Mouse (Mus musculus) liver, postnatal 0 days (tissue): ENCODE data around the gene Zfp974. TPM values are rescaled to one million over a fixed set of nuclear protein-coding genes. Genes with fewer than 3 reads are reported as not detected.
A peak's percentile ranks its signal among the peaks of the same experiment; 100 is the strongest.

Experiments
- ATAC-seq: fragments of 200-750 bp; cut with Nextera tagmentation; 2 replicates; pipeline ENCODE4 v1.8.0; 2017; ENCODE audit warnings: mild to moderate bottlenecking, moderate library complexity
- DNase-seq: peaks from one replicate; pipeline ENCODE4 v3.0.0-alpha.2; 2016
- H3K27ac ChIP-seq: fragments of 300-500 bp; sonication (generic); 2 replicates; pipeline ENCODE4 v1.5.1; 2014; ENCODE audit warnings: antibody characterized with exemption, moderate library complexity, mild to moderate bottlenecking, low read depth
- H3K27me3 ChIP-seq: fragments of 300-500 bp; sonication (generic); 2 replicates; pipeline ENCODE4 v1.6.1; 2014; ENCODE audit warnings: low read length, control low read depth, mixed read lengths; ENCODE audit not compliant: insufficient read depth
- H3K36me3 ChIP-seq: fragments of 300-500 bp; sonication (generic); replicated peaks from 2 replicates; pipeline ENCODE4 v1.6.1; 2014; ENCODE audit warnings: mild to moderate bottlenecking, control low read depth, low read length, moderate library complexity, mixed read lengths; ENCODE audit not compliant: insufficient read depth
- H3K4me1 ChIP-seq: fragments of 300-500 bp; sonication (generic); 2 replicates; pipeline ENCODE4 v1.6.1; 2014; ENCODE audit warnings: antibody characterized with exemption, mild to moderate bottlenecking, control low read depth; ENCODE audit not compliant: insufficient read depth
- H3K4me2 ChIP-seq: fragments of 300-500 bp; sonication (generic); 2 replicates; pipeline ENCODE4 v1.6.1; 2014; ENCODE audit warnings: low read depth, mild to moderate bottlenecking, low read length, moderate library complexity, mixed read lengths
- H3K4me3 ChIP-seq: fragments of 300-500 bp; sonication (generic); 2 replicates; pipeline ENCODE4 v1.5.1; 2014; ENCODE audit warnings: low read depth, low read length
- H3K9ac ChIP-seq: fragments of 300-500 bp; sonication (generic); replicated peaks from 2 replicates; pipeline ENCODE4 v1.6.1; 2014; ENCODE audit warnings: mild to moderate bottlenecking, moderate library complexity
- H3K9me3 ChIP-seq: fragments of 300-500 bp; sonication (generic); 2 replicates; pipeline ENCODE4 v1.6.1; 2016; ENCODE audit warnings: mild to moderate bottlenecking, control low read depth, low read length, mixed read lengths
- CTCF ChIP-seq: sonication (generic); IDR thresholded peaks from 2 replicates; pipeline ENCODE4 v1.5.1; 2016; ENCODE audit warnings: antibody characterized with exemption, low read depth
- EP300 ChIP-seq: IDR thresholded peaks from 2 replicates; pipeline ENCODE4 v1.6.1; 2016; ENCODE audit warnings: antibody characterized with exemption, low read depth, mild to moderate bottlenecking
- WGBS: fragments of 180-500 bp; shearing (Covaris S2); extraction: QIAGEN DNeasy Blood & Tissue Kit; methylation state at CpG from one replicate; pipeline ENCODE4 v1.1.7; 2014; ENCODE audit not compliant: insufficient replicate concordance; 5-methylcytosine and 5-hydroxymethylcytosine counted together
- polyA plus RNA-seq: library from polyadenylated mRNA; unstranded; fragments of >200 nt; fragmentation: Nextera tagmentation; extraction: Ambion mirVana; gene quantifications from 2 replicates; pipeline ENCODE4 v1.2.1, GENCODE M21; 2015

The Zfp974 gene
- polyA plus RNA-seq, 1 experiment from 2014 or later, result 1.2 TPM

GRCm38 (mm10) chr7:27859301-27860251 is 69.7 kb downstream of the Zfp974 start:
- H3K9ac ChIP-seq, result peak overlapping the region; percentile 76
- peak overlapping the region; percentile 82 for H3K27ac ChIP-seq
- no peaks in the 10 kb centered on the region for H3K27me3 ChIP-seq
- 20% methylated on average over 10 of the region's 10 CpGs for WGBS
- peaks cover 5% of the 10 kb centered on the region; the same call in 1 of the 2 replicates for H3K36me3 ChIP-seq
- H3K9me3 ChIP-seq, result no peaks in the 10 kb centered on the region
- DNase-seq, result no peak
- TF ChIP-seq EP300, result no peak
- TF ChIP-seq CTCF, result no peak
- peak; percentile 21; the same call in 1 of the 2 replicates for ATAC-seq
- H3K4me3 ChIP-seq, result peak overlapping the region; percentile 71
- H3K4me1 ChIP-seq, result peaks cover 6% of the 10 kb centered on the region; the same call in 1 of the 2 replicates
- peak overlapping the region; percentile 90 for H3K4me2 ChIP-seq

Other genes with a start within 250 kb of the Zfp974 start
- gene Zfp607b, start 240.1 kb downstream of the Zfp974 start, polyA plus RNA-seq, result 0.46 and 0.78 TPM in 2 replicates
- gene Zfp60, start 198.1 kb downstream of the Zfp974 start, polyA plus RNA-seq, result 3.2 and 3.9 TPM in 2 replicates
- 0.62 and 0.63 TPM in 2 replicates for gene Zfp626, start 122.3 kb downstream of the Zfp974 start, polyA plus RNA-seq
- 0.85 and 1.3 TPM in 2 replicates for gene Zfp59, start 90.9 kb downstream of the Zfp974 start, polyA plus RNA-seq
- gene Zfp607a, start 71.9 kb downstream of the Zfp974 start, polyA plus RNA-seq, result 0.66 and 0.73 TPM in 2 replicates
- gene Zfp780b, start 49.7 kb upstream of the Zfp974 start, polyA plus RNA-seq, result 2.4 and 3.0 TPM in 2 replicates
- gene Zfp850, start 84.7 kb upstream of the Zfp974 start, polyA plus RNA-seq, result 0.44 and 0.83 TPM in 2 replicates
- gene Psmc4, start 120.6 kb upstream of the Zfp974 start, polyA plus RNA-seq, result 108 and 114 TPM in 2 replicates
- gene Fcgbp, start 141.8 kb upstream of the Zfp974 start, polyA plus RNA-seq, result 0.12 TPM in 1 of 2 replicates, not detected in the other
- 0.01 TPM in 1 of 2 replicates, not detected in the other for gene 9530053A07Rik, start 200.0 kb upstream of the Zfp974 start, polyA plus RNA-seq
- gene Fbl, start 240.2 kb upstream of the Zfp974 start, polyA plus RNA-seq, result 48.4 and 51.6 TPM in 2 replicates